Mouse (Mus musculus): ENCODE measurements around the gene Gm5741.

DNA sequence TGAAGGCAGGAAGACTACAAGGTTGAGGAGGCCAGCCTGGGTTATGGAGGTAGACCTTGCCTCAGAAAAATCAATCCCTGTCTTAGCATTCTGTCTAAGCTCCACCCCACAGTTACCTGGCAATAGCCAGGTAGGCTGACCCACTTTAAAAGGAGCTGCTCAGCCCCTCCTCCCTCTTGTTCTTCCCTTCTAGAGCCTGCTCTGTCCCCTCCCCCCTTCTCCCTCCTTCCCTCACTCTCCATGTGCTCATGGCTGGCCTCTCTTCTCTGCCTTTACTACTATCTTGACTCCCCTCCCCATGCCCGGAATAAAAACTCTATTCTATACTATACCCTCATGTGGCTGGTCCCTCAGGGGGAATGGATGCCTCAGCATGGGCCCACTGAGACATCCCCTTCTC, 33.9 kb downstream of the Gm5741 start:
- TF ChIP-seq CTCF (conservative IDR thresholded peaks at IDR 0.05; ENCODE audit: low read length) (no peak), POU5F1 (IDR thresholded peaks at IDR 0.05; ENCODE audit: borderline replicate concordance, low read length) (no peak)
